Mouse (Mus musculus): ENCODE measurements at regions not wholly inside any gene's neighbourhood (a gene's known extent, or its start where the extent isn't known, plus 50 kb on each side); places are given as distances from the start of the nearest gene placed in this dataset.

- Histone ChIP-seq H3K4me2 (replicated peaks) (no peak overlapping the region), H3K4me3 (no peak overlapping the region), H3K9me3 (replicated peaks) (no peaks in the 10 kb centered on the region), H3K27ac (no peak overlapping the region), H3K27me3 (no peaks in the 10 kb centered on the region), H3K9ac (no peak overlapping the region), H3K36me3 (no peaks in the 10 kb centered on the region), H3K4me1 (no peaks in the 10 kb centered on the region)
- no peak for ATAC-seq (ENCODE audit: low FRiP score)
- WGBS = 53% methylated on average over 3 of the region's 3 CpGs
Measured at GRCm38 (mm10) chr1:122607309-122607708, 1039.5 kb upstream of the Ddx18 start.

- Histone ChIP-seq H3K4me3 (no peak overlapping the region), H3K4me1 (no peaks in the 10 kb centered on the region), H3K9me3 (replicated peaks) (no peaks in the 10 kb centered on the region), H3K9ac (no peak overlapping the region), H3K27ac (no peak overlapping the region), H3K36me3 (no peaks in the 10 kb centered on the region), H3K4me2 (replicated peaks) (no peak overlapping the region), H3K27me3 (no peaks in the 10 kb centered on the region)
- WGBS = 75% methylated on average over 4 of the region's 4 CpGs
- no peak for ATAC-seq (ENCODE audit: low FRiP score)
Measured at GRCm38 (mm10) chr1:122575954-122576353, 1008.2 kb upstream of the Ddx18 start.

- Histone ChIP-seq H3K36me3 (no peaks in the 10 kb centered on the region), H3K9me3 (replicated peaks) (no peaks in the 10 kb centered on the region), H3K9ac (no peak overlapping the region), H3K4me3 (no peak overlapping the region), H3K27me3 (no peaks in the 10 kb centered on the region), H3K27ac (no peak overlapping the region), H3K4me1 (no peaks in the 10 kb centered on the region), H3K4me2 (replicated peaks) (no peak overlapping the region)
- 86% methylated on average over 1 of the region's 1 CpGs for WGBS
- no peak for ATAC-seq (ENCODE audit: low FRiP score)
Measured at GRCm38 (mm10) chr1:122551596-122551995, 983.8 kb upstream of the Ddx18 start.

GRCm38 (mm10) chr1:122509580-122509979 is 941.8 kb upstream of the Ddx18 start:
- Histone ChIP-seq H3K27me3 (no peaks in the 10 kb centered on the region), H3K9me3 (replicated peaks) (no peaks in the 10 kb centered on the region), H3K36me3 (no peaks in the 10 kb centered on the region), H3K9ac (no peak overlapping the region), H3K4me2 (replicated peaks) (no peak overlapping the region), H3K4me3 (no peak overlapping the region), H3K27ac (no peak overlapping the region), H3K4me1 (no peaks in the 10 kb centered on the region)
- WGBS = 82% methylated on average over 2 of the region's 2 CpGs
- no peak for ATAC-seq (ENCODE audit: low FRiP score)

- no peaks in the 10 kb centered on the region for H3K27me3 ChIP-seq
- H3K9ac ChIP-seq = no peak overlapping the region
- no peaks in the 10 kb centered on the region for H3K4me1 ChIP-seq
- no peak overlapping the region for H3K27ac ChIP-seq
- 69% methylated on average over 4 of the region's 4 CpGs for WGBS
- no peak overlapping the region for H3K4me3 ChIP-seq
- H3K9me3 ChIP-seq (replicated peaks) = no peaks in the 10 kb centered on the region
- no peak for ATAC-seq (ENCODE audit: low FRiP score)
- no peaks in the 10 kb centered on the region for H3K36me3 ChIP-seq
- H3K4me2 ChIP-seq (replicated peaks) = no peak overlapping the region
Measured at GRCm38 (mm10) chr1:122501707-122502106, 933.9 kb upstream of the Ddx18 start.

- ATAC-seq (ENCODE audit: low FRiP score) = peak; percentile 81
- Histone ChIP-seq H3K9ac (no peak overlapping the region), H3K36me3 (no peaks in the 10 kb centered on the region), H3K4me2 (replicated peaks) (no peak overlapping the region), H3K27ac (no peak overlapping the region), H3K4me1 (no peaks in the 10 kb centered on the region), H3K9me3 (replicated peaks) (no peaks in the 10 kb centered on the region), H3K27me3 (no peaks in the 10 kb centered on the region), H3K4me3 (no peak overlapping the region)
- WGBS = 65% methylated on average over 1 of the region's 1 CpGs
Measured at GRCm38 (mm10) chr1:122478003-122478402, 910.2 kb upstream of the Ddx18 start.

- Histone ChIP-seq H3K4me1 (no peaks in the 10 kb centered on the region), H3K4me3 (no peak overlapping the region), H3K27ac (no peak overlapping the region), H3K36me3 (no peaks in the 10 kb centered on the region), H3K9ac (no peak overlapping the region), H3K9me3 (replicated peaks) (no peaks in the 10 kb centered on the region), H3K27me3 (no peaks in the 10 kb centered on the region), H3K4me2 (replicated peaks) (no peak overlapping the region)
- ATAC-seq (ENCODE audit: low FRiP score) = no peak
- 77% methylated on average over 3 of the region's 3 CpGs for WGBS
Measured at GRCm38 (mm10) chr1:122463931-122464330, 896.1 kb upstream of the Ddx18 start.

GRCm38 (mm10) chr1:122459056-122459455 is 891.3 kb upstream of the Ddx18 start:
- no peak overlapping the region for H3K4me2 ChIP-seq (replicated peaks)
- H3K9ac ChIP-seq = no peak overlapping the region
- WGBS = 75% methylated on average over 2 of the region's 2 CpGs
- H3K36me3 ChIP-seq = no peaks in the 10 kb centered on the region
- no peak for ATAC-seq (ENCODE audit: low FRiP score)
- no peak overlapping the region for H3K27ac ChIP-seq
- H3K9me3 ChIP-seq (replicated peaks) = no peaks in the 10 kb centered on the region
- H3K4me3 ChIP-seq = no peak overlapping the region
- no peaks in the 10 kb centered on the region for H3K4me1 ChIP-seq
- H3K27me3 ChIP-seq = no peaks in the 10 kb centered on the region

- no peaks in the 10 kb centered on the region for H3K36me3 ChIP-seq
- no peak overlapping the region for H3K4me2 ChIP-seq (replicated peaks)
- H3K27ac ChIP-seq = no peak overlapping the region
- H3K9ac ChIP-seq = no peak overlapping the region
- no peak for ATAC-seq (ENCODE audit: low FRiP score)
- no peaks in the 10 kb centered on the region for H3K9me3 ChIP-seq (replicated peaks)
- H3K4me1 ChIP-seq = no peaks in the 10 kb centered on the region
- WGBS = 64% methylated on average over 4 of the region's 4 CpGs
- H3K27me3 ChIP-seq = no peaks in the 10 kb centered on the region
- H3K4me3 ChIP-seq = no peak overlapping the region
Measured at GRCm38 (mm10) chr1:122454881-122455280, 887.1 kb upstream of the Ddx18 start.

- no peak overlapping the region for H3K4me3 ChIP-seq
- 76% methylated on average over 3 of the region's 3 CpGs for WGBS
Measured at GRCm38 (mm10) chr1:122453617-122454016, 885.8 kb upstream of the Ddx18 start.

GRCm38 (mm10) chr1:122439358-122439757 is 871.6 kb upstream of the Ddx18 start:
- 76% methylated on average over 3 of the region's 3 CpGs for WGBS
- no peaks in the 10 kb centered on the region for H3K4me1 ChIP-seq
- no peaks in the 10 kb centered on the region for H3K36me3 ChIP-seq
- no peak for ATAC-seq (ENCODE audit: low FRiP score)
- no peaks in the 10 kb centered on the region for H3K9me3 ChIP-seq (replicated peaks)
- H3K9ac ChIP-seq = no peak overlapping the region
- no peak overlapping the region for H3K4me2 ChIP-seq (replicated peaks)
- H3K27me3 ChIP-seq = no peaks in the 10 kb centered on the region
- no peak overlapping the region for H3K27ac ChIP-seq
- no peak overlapping the region for H3K4me3 ChIP-seq

More at GRCm38 (mm10) chr1:122453617-122454016, 885.8 kb upstream of the Ddx18 start:
- H3K36me3 ChIP-seq = no peaks in the 10 kb centered on the region
- no peak overlapping the region for H3K9ac ChIP-seq
- H3K9me3 ChIP-seq (replicated peaks) = no peaks in the 10 kb centered on the region
- H3K27me3 ChIP-seq = no peaks in the 10 kb centered on the region
- no peak for ATAC-seq (ENCODE audit: low FRiP score)
- H3K27ac ChIP-seq = no peak overlapping the region
- H3K4me2 ChIP-seq (replicated peaks) = no peak overlapping the region
- no peaks in the 10 kb centered on the region for H3K4me1 ChIP-seq

- no peaks in the 10 kb centered on the region for H3K36me3 ChIP-seq
- H3K9me3 ChIP-seq (replicated peaks) = no peaks in the 10 kb centered on the region
- no peak overlapping the region for H3K9ac ChIP-seq
- H3K4me3 ChIP-seq = no peak overlapping the region
- H3K27me3 ChIP-seq = no peaks in the 10 kb centered on the region
- H3K27ac ChIP-seq = no peak overlapping the region
- 61% methylated on average over 2 of the region's 2 CpGs for WGBS
- H3K4me2 ChIP-seq (replicated peaks) = no peak overlapping the region
- ATAC-seq (ENCODE audit: low FRiP score) = no peak
- H3K4me1 ChIP-seq = no peaks in the 10 kb centered on the region
Measured at GRCm38 (mm10) chr1:122423503-122423902, 855.7 kb upstream of the Ddx18 start.

GRCm38 (mm10) chr1:122396342-122396741 is 828.6 kb upstream of the Ddx18 start:
- 93% methylated on average over 2 of the region's 2 CpGs for WGBS
- no peaks in the 10 kb centered on the region for H3K27me3 ChIP-seq
- no peak overlapping the region for H3K9ac ChIP-seq
- no peak overlapping the region for H3K27ac ChIP-seq
- H3K4me1 ChIP-seq = no peaks in the 10 kb centered on the region; the same call in 1 of the 2 replicates
- no peak overlapping the region for H3K4me2 ChIP-seq (replicated peaks)
- H3K36me3 ChIP-seq = no peaks in the 10 kb centered on the region
- no peak overlapping the region for H3K4me3 ChIP-seq
- ATAC-seq (ENCODE audit: low FRiP score) = no peak
- H3K9me3 ChIP-seq (replicated peaks) = no peaks in the 10 kb centered on the region
